Mouse (Mus musculus): Measurements from ENCODE around the gene Slc6a11.

DNA sequence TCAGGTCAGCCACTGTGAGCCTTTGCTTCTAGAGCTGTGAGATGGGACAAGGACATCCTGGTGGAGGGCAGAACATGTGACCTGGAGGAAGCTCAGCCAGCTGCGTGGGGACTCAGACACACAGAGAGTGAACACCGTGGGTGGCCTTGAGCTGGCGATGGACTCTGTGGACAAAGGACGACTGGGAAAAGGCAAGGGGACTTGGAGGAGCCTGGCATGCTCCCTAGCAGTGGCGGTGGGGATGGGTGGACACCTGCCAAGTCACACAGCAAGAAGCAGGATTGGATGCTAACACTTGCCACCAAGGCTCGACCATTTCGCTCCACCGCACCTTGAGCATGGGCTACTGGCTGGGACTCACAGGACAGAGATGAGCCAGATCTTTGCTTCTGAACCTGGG is 57.8 kb downstream of the Slc6a11 start:
- TF ChIP-seq CTCF (IDR thresholded peaks at IDR 0.05; ENCODE audit: control insufficient read depth, insufficient read depth, insufficient replicate concordance, low read depth, low read length) (no peak), POLR2A (IDR thresholded peaks at IDR 0.05; ENCODE audit: control insufficient read depth, low read depth, low read length) (no peak)
